Mouse (Mus musculus) midbrain, embryonic 12.5 days (tissue): ENCODE results near the gene Ctsc. TPM values are rescaled to one million over a fixed set of nuclear protein-coding genes. Genes with fewer than 3 reads are reported as not detected.

Experiments used
- ATAC-seq: fragments of 200-750 bp; cut with Nextera tagmentation; 2 replicates; pipeline ENCODE4 v1.8.0; 2017; ENCODE audit warnings: low read depth, moderate TSS enrichment, moderate library complexity; ENCODE audit not compliant: low FRiP score
- H3K27ac ChIP-seq: fragments of 300-500 bp; sonication (generic); replicated peaks from 2 replicates; pipeline ENCODE4 v1.5.1; 2016; ENCODE audit warnings: mild to moderate bottlenecking
- H3K27me3 ChIP-seq: fragments of 300-500 bp; sonication (generic); 2 replicates; pipeline ENCODE4 v1.6.1; 2016; ENCODE audit warnings: mild to moderate bottlenecking
- H3K36me3 ChIP-seq: fragments of 300-500 bp; sonication (generic); 2 replicates; pipeline ENCODE4 v1.6.1; 2016
- H3K4me1 ChIP-seq: fragments of 300-500 bp; sonication (generic); 2 replicates; pipeline ENCODE4 v1.6.1; 2016
- H3K4me2 ChIP-seq: fragments of 300-500 bp; sonication (generic); replicated peaks from 2 replicates; pipeline ENCODE4 v1.6.1; 2016; ENCODE audit warnings: mild to moderate bottlenecking, moderate library complexity
- H3K4me3 ChIP-seq: fragments of 300-500 bp; sonication (generic); 2 replicates; pipeline ENCODE4 v1.5.1; 2016; ENCODE audit warnings: mild to moderate bottlenecking
- H3K9ac ChIP-seq: fragments of 300-500 bp; sonication (generic); replicated peaks from 2 replicates; pipeline ENCODE4 v1.6.1; 2016; ENCODE audit warnings: mild to moderate bottlenecking, moderate library complexity
- H3K9me3 ChIP-seq: fragments of 300-500 bp; sonication (generic); 2 replicates; pipeline ENCODE4 v1.6.1; 2016; ENCODE audit warnings: mild to moderate bottlenecking
- WGBS: fragments of 180-500 bp; shearing (Covaris S2); methylation state at CpG from one replicate; pipeline ENCODE4 v1.1.7; 2016; 5-methylcytosine and 5-hydroxymethylcytosine counted together
- polyA plus RNA-seq: library from polyadenylated mRNA; unstranded; fragments of >200 nt; fragmentation: Nextera tagmentation; extraction: Ambion mirVana; gene quantifications from 2 replicates; pipeline ENCODE4 v1.2.1, GENCODE M21; 2016

The Ctsc gene
- polyA plus RNA-seq, 1 experiment from 2014 or later = 18.5 TPM

DNA sequence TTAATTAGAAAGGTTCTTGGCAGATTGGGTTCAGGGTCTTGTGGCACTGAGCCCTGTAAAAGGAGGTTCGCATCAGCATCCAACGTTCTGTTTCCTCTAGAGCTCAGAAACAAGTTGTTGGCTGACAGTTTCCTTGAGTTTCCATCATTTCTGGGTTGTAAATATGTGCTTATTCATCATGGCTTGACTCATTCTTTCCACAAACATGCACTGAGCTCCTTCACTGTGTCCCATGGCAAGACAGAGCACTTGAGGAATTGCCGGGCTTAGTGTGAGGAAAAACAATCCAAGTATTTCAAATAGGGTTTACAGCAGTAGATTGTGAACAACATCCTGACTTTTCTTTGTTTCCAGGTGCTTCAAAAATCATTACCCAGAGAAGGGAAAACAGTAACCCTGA, 28.8 kb downstream of the Ctsc start:
- no peaks in the 10 kb centered on the region for H3K4me1 ChIP-seq
- H3K27ac ChIP-seq = no peak overlapping the region
- 87% methylated on average over 3 of the region's 3 CpGs for WGBS
- no peak overlapping the region for H3K4me2 ChIP-seq
- no peak overlapping the region for H3K4me3 ChIP-seq
- no peak for ATAC-seq
- H3K9ac ChIP-seq = no peak overlapping the region
- H3K27me3 ChIP-seq = no peaks in the 10 kb centered on the region
- H3K9me3 ChIP-seq = no peaks in the 10 kb centered on the region
- H3K36me3 ChIP-seq = no peaks in the 10 kb centered on the region

DNA sequence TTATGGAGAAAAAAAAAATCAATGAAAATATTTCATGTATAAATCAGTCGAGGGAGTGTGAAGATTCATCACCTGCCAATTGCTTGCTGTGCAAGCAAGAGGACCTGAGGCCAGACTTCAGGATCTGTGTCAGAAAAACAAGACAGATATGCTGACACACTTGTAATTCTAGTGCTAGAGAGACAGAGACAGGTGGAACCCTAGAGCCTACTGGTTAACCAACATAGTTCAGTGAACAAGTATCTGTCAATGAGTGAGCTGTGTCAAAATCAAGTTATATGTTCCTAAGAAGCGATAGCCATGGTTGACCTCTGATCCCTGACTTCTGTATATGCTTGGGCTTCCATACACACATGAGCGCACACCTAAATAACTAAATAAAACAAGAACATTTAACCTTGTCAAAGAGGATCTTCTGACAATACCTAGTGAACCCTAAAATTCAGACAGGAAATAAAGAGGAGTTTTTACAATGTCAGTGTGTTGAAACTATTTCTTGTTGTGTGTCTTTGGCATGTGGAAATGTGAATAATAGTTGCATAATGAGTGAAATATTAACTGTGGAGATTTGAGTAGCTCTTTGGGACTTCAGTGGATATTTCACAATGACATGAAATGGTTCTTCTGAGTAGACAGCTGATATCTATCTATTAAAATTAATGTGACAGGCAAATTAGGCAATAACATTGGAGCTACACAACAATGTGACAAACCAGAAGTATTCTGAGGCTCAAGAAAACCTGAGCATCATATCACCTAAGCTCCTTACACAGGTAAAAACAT, 32.7 kb downstream of the Ctsc start:
- H3K4me2 ChIP-seq = no peak overlapping the region
- 83% methylated on average over 3 of the region's 3 CpGs for WGBS

DNA sequence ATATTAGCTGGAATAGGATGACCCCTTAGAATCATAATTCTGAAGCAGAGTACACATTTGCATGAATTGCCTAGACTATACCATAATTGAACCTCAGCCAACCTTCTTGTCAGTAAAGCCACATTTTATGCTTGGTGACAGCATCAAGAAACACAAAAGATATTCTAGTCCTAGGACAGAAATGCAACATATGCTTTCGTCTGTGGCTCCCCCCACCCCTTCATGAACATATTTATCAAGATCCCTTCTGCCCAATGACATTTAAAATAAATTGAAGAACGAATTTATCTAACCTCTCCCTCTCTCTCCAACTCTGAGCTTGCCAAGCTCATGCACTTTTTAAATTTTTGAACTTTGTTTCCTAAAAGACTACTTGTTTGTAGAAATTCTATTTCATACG, 38.5 kb downstream of the Ctsc start:
- 70% methylated on average over 3 of the region's 3 CpGs for WGBS
- ATAC-seq = no peak

More for the DNA sequence above, 32.7 kb downstream of the Ctsc start:
- Histone ChIP-seq H3K27ac (no peak overlapping the region), H3K4me3 (no peak overlapping the region), H3K9me3 (no peaks in the 10 kb centered on the region), H3K36me3 (no peaks in the 10 kb centered on the region), H3K27me3 (no peaks in the 10 kb centered on the region), H3K9ac (no peak overlapping the region), H3K4me1 (no peaks in the 10 kb centered on the region)
- no peak for ATAC-seq

DNA sequence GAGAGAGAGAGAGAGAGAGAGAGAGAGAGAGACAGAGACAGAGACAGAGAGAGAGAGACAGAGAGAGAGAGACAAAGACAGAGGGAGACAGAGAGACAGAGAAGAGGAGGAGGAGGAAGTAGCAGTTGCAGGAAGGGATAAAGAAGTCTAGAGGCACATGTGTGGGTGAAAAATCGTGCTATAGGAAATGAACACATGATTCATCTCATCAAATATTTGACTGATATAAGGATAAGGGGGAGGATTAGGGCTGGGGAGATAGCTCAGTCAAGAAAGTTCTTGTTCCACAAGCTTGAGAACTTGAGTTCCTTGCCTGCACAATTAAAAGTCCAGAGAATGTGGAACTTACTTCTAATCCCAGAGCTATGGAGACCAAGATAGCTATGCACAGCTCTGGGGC, 40.6 kb downstream of the Ctsc start:
- no peaks in the 10 kb centered on the region for H3K27me3 ChIP-seq
- H3K9ac ChIP-seq = no peak overlapping the region
- 0 out of 2 replicates have a peak, but pooled peaks cover 4% of the 10 kb centered on the region for H3K4me1 ChIP-seq
- H3K4me2 ChIP-seq = no peak overlapping the region
- no peak for ATAC-seq
- 77% methylated on average over 1 of the region's 1 CpGs for WGBS
- H3K9me3 ChIP-seq = no peaks in the 10 kb centered on the region
- no peak overlapping the region for H3K27ac ChIP-seq
- H3K36me3 ChIP-seq = no peaks in the 10 kb centered on the region
- no peak overlapping the region for H3K4me3 ChIP-seq

More for the DNA sequence above, 38.5 kb downstream of the Ctsc start:
- Histone ChIP-seq H3K9ac (no peak overlapping the region), H3K4me3 (no peak overlapping the region), H3K4me1 (0 out of 2 replicates have a peak, but pooled peaks cover 4% of the 10 kb centered on the region), H3K27me3 (no peaks in the 10 kb centered on the region), H3K4me2 (no peak overlapping the region), H3K36me3 (no peaks in the 10 kb centered on the region), H3K27ac (no peak overlapping the region), H3K9me3 (no peaks in the 10 kb centered on the region)

DNA sequence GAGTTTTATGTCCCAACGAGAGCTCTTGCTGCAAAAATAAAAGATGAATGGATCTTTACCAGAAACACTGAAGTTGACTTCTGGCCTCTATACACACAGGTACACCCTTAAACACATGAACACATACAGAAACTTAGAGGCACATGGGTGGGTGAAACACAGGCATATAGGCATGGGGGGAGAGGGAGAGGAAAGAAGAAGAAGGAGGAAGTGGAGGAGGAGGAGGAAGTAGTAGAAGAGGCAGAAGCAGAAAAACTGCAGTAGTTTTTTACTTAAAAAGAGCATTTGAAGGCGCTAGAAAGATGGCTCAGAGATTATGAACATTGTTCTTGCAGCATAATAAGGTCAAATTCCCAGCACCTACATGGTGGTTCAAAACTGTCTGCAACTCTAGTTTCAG, 41.0 kb downstream of the Ctsc start:
- 0 out of 2 replicates have a peak, but pooled peaks cover 4% of the 10 kb centered on the region for H3K4me1 ChIP-seq

GRCm38 (mm10) chr7:88319414-88320140, 41.7 kb downstream of the Ctsc start:
- Histone ChIP-seq H3K4me2 (no peak overlapping the region), H3K27ac (no peak overlapping the region), H3K4me3 (no peak overlapping the region), H3K27me3 (no peaks in the 10 kb centered on the region), H3K9me3 (no peaks in the 10 kb centered on the region), H3K36me3 (no peaks in the 10 kb centered on the region), H3K4me1 (0 out of 2 replicates have a peak, but pooled peaks cover 4% of the 10 kb centered on the region), H3K9ac (no peak overlapping the region)
- no peak for ATAC-seq
- WGBS = 90% methylated on average over 3 of the region's 3 CpGs

More for the DNA sequence above, 41.0 kb downstream of the Ctsc start:
- H3K4me3 ChIP-seq = no peak overlapping the region
- no peaks in the 10 kb centered on the region for H3K27me3 ChIP-seq
- no peak for ATAC-seq
- no peak overlapping the region for H3K9ac ChIP-seq
- no peaks in the 10 kb centered on the region for H3K9me3 ChIP-seq
- no peaks in the 10 kb centered on the region for H3K36me3 ChIP-seq
- no peak overlapping the region for H3K27ac ChIP-seq
- 80% methylated on average over 2 of the region's 2 CpGs for WGBS
- no peak overlapping the region for H3K4me2 ChIP-seq

DNA sequence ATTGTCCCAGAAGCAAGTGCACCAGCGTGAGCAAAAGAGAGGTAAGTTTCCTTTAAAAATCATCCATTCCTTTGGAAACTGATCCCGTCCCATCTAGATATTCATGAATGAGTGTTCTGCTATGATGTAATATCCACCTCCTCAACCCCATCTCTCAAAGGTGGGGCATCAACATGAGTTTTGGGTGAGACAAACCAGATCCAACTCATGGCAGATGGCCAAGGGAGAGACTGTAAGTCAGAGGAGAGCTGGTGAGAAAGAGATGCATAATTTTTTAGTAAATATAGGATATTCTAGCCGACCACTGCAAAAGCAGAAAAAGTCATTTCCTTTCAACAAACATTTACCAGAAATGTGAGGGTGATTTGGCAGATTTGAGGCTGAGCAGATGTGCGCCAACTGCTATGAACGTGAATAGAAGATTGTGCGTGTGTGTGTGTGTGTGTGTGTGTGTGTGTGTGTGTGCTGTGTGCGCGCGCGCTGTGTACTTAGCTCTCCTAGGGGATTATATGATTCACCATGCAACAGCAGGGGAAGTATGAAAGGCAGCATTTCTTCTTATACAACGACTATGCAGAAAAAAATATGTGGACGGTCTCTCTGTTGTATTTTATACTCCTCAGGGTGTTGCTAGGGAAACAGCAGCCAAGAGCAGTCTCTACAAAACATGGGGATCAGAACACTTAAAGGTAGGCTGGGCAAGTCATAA, 42.9 kb downstream of the Ctsc start:
- 66% methylated on average over 12 of the region's 12 CpGs for WGBS
- H3K9ac ChIP-seq = no peak overlapping the region
- H3K27me3 ChIP-seq = no peaks in the 10 kb centered on the region
- no peaks in the 10 kb centered on the region for H3K9me3 ChIP-seq
- no peak overlapping the region for H3K4me3 ChIP-seq
- H3K4me2 ChIP-seq = no peak overlapping the region
- 0 out of 2 replicates have a peak, but pooled peaks cover 4% of the 10 kb centered on the region for H3K4me1 ChIP-seq
- no peaks in the 10 kb centered on the region for H3K36me3 ChIP-seq
- peak; percentile 81; the same call in 1 of the 2 replicates for ATAC-seq
- H3K27ac ChIP-seq = no peak overlapping the region

DNA sequence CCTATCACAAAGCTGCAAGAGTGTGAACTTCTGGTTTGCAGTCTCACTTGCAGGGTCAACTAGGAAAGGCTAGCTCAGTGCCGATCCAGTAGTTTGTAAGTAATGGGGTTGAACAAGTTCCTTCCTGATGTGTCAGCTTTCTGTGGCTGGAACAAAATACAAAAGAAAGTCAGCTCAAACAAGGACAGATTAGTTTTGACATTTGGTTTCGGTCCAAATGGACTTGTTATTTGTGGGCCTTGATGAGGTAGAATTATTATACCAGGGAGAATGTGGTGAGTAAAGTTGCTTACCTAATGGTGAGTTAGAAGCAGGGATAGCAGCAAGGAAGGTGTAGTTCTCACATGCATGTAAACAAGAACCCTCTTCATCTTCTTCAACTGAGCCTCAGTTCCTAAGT, 44.5 kb downstream of the Ctsc start:
- Histone ChIP-seq H3K36me3 (no peaks in the 10 kb centered on the region), H3K9ac (no peak overlapping the region), H3K4me2 (no peak overlapping the region), H3K4me3 (no peak overlapping the region), H3K9me3 (no peaks in the 10 kb centered on the region), H3K27ac (no peak overlapping the region), H3K27me3 (no peaks in the 10 kb centered on the region), H3K4me1 (0 out of 2 replicates have a peak, but pooled peaks cover 4% of the 10 kb centered on the region)
- 92% methylated on average over 2 of the region's 2 CpGs for WGBS
- no peak for ATAC-seq

DNA sequence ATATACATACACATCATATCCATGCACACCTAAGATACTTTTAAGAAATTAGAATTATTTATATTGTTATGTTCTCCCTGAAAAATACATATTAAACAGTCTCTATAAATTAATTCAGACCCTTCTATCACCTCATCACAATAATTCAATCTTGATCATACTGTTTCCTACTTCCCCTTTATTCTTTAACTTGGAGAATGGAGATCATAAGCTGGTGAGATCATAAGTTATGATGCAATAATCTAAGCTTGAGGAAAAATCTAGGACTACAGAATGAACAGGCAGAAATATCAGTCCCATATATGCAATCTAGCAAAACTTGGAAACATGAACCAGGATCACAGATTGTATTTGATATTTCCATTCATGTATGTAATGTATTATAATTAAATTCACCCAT, 49.6 kb downstream of the Ctsc start:
- Histone ChIP-seq H3K4me1 (no peaks in the 10 kb centered on the region), H3K36me3 (no peaks in the 10 kb centered on the region), H3K9me3 (no peaks in the 10 kb centered on the region), H3K9ac (no peak overlapping the region), H3K27ac (no peak overlapping the region), H3K27me3 (no peaks in the 10 kb centered on the region), H3K4me3 (no peak overlapping the region), H3K4me2 (no peak overlapping the region)
- no peak for ATAC-seq

GRCm38 (mm10) chr7:88343828-88344227, 65.9 kb downstream of the Ctsc start:
- H3K27ac ChIP-seq = no peak overlapping the region
- ATAC-seq = peak; percentile 34; the same call in 1 of the 2 replicates
- no peaks in the 10 kb centered on the region for H3K9me3 ChIP-seq
- no peaks in the 10 kb centered on the region for H3K36me3 ChIP-seq
- H3K4me1 ChIP-seq = no peaks in the 10 kb centered on the region
- no peak overlapping the region for H3K9ac ChIP-seq
- H3K4me2 ChIP-seq = no peak overlapping the region
- no peaks in the 10 kb centered on the region for H3K27me3 ChIP-seq
- no peak overlapping the region for H3K4me3 ChIP-seq

DNA sequence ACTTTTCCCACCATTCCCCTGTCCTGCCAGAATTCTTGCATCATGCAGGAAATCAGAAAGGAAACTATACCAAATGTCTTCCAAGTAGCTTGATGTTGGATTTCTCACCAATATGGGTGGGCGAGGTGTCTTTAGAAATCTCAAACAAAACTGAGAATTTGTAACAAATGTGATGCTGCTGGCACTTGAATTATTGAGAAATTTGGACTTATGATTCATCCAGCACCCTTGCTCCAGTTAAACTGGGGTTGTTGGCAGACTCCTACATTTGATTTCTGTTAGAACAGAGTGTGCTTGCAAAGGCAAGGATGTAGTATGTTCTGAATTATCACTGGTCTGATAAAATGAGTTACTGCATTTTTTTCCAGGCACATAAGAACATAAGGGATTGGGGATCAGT, 68.2 kb downstream of the Ctsc start:
- no peaks in the 10 kb centered on the region for H3K36me3 ChIP-seq
- H3K4me3 ChIP-seq = no peak overlapping the region
- no peak overlapping the region for H3K27ac ChIP-seq
- no peaks in the 10 kb centered on the region for H3K4me1 ChIP-seq
- H3K9me3 ChIP-seq = no peaks in the 10 kb centered on the region
- no peak overlapping the region for H3K4me2 ChIP-seq
- no peak for ATAC-seq
- H3K9ac ChIP-seq = no peak overlapping the region
- WGBS = 85% methylated on average over 1 of the region's 1 CpGs
- H3K27me3 ChIP-seq = no peaks in the 10 kb centered on the region
